ENCODE assay signal across 22 mouse cellular contexts in genomic region chr10:17221495-17221894, GRCm38 (mm10).
DNase-seq lines count a peak whose midpoint lies in the region; ATAC-seq and TF ChIP-seq lines count a peak whose summit lies in the region.
"Had no signal": no experiment of that assay in that cellular context is flagged by ENCODE, and none has a peak within 500 bp of the region (broad histone marks: within the 10 kb centered on the region; RNA-seq: fewer than 3 reads in every experiment).

No protein-coding gene starts in this region.

- no peak overlapping the region for H3K4me2 ChIP-seq in liver, postnatal 0 days (ENCODE audit: low read depth, low read length)
- H3K4me2 ChIP-seq: intestine, embryonic 15.5 days; liver, embryonic 11.5 days; neural tube, embryonic 15.5 days; stomach, embryonic 15.5 days had no signal

- no peak for TF ChIP-seq CTCF in liver, postnatal 0 days (IDR thresholded peaks at IDR 0.05; ENCODE audit: low read depth)

- H3K4me3 ChIP-seq in liver, postnatal 0 days (ENCODE audit: low read depth, low read length), result no peak overlapping the region
- H3K4me3 ChIP-seq: heart, embryonic 10.5 days; hindbrain, embryonic 10.5 days; intestine, embryonic 15.5 days; midbrain, embryonic 10.5 days; neural tube, embryonic 15.5 days; stomach, embryonic 15.5 days had no signal

- peak; percentile 43; the same call in 1 of the 2 replicates for ATAC-seq in liver, postnatal 0 days
- ATAC-seq in hematopoietic stem cell, adult 5-6 weeks (replicated peaks in 1 of 2; ENCODE audit: insufficient read depth in 1 of 2, low FRiP score in 2 of 2, low TSS enrichment in 1 of 2, low read depth in 1 of 2, poor library complexity in 2 of 2, severe bottlenecking in 2 of 2), result peak; percentile 46 to 60; a peak in 3 of 4 replicates
- ATAC-seq: forebrain, embryonic 14.5 days; hindbrain, embryonic 16.5 days; intestine, embryonic 15.5 days had no signal

- DNase-seq in liver, postnatal 0 days, result no peak
- DNase-seq in liver, result no peak
- DNase-seq in adrenal gland, postnatal 36 days, result peak; percentile 16 to 21
- no peak for DNase-seq in kidney, postnatal 25 days
- no peak for DNase-seq in kidney, adult 11 months
- DNase-seq in embryo, embryonic 11 days, result no peak
- DNase-seq: cerebellum, adult 11-12 months; cerebellum, postnatal 14 days; kidney, adult 9 months; kidney, postnatal 14 days; layer of hippocampus, postnatal 36 days; lung, adult 18-20 months had no signal

- H3K36me3 ChIP-seq in liver, postnatal 0 days (replicated peaks; ENCODE audit: insufficient read depth, low read length), result no peaks in the 10 kb centered on the region
- H3K36me3 ChIP-seq: heart, embryonic 10.5 days; hindbrain, embryonic 10.5 days; intestine, embryonic 15.5 days; midbrain, embryonic 10.5 days; neural tube, embryonic 15.5 days; stomach, embryonic 15.5 days had no signal

- TF ChIP-seq EP300 in liver, postnatal 0 days (IDR thresholded peaks at IDR 0.05; ENCODE audit: low read depth), result no peak

- H3K27me3 ChIP-seq in liver, postnatal 0 days (ENCODE audit: insufficient read depth, low read length), result no peaks in the 10 kb centered on the region
- H3K27me3 ChIP-seq: intestine, embryonic 15.5 days; neural tube, embryonic 15.5 days; stomach, embryonic 15.5 days had no signal

- H3K4me1 ChIP-seq in liver, postnatal 0 days (ENCODE audit: insufficient read depth), result no peaks in the 10 kb centered on the region; the same call in 1 of the 2 replicates
- H3K4me1 ChIP-seq: heart, embryonic 10.5 days; intestine, embryonic 15.5 days; neural tube, embryonic 15.5 days; stomach, embryonic 15.5 days had no signal

- no peaks in the 10 kb centered on the region for H3K9me3 ChIP-seq in liver, postnatal 0 days (ENCODE audit: low read length)
- H3K9me3 ChIP-seq: heart, embryonic 10.5 days; hindbrain, embryonic 10.5 days; intestine, embryonic 15.5 days; midbrain, embryonic 10.5 days; neural tube, embryonic 15.5 days; stomach, embryonic 15.5 days had no signal

- H3K27ac ChIP-seq in liver, postnatal 0 days (ENCODE audit: low read depth), result no peak overlapping the region
- H3K27ac ChIP-seq: heart, embryonic 10.5 days; hindbrain, embryonic 10.5 days; intestine, embryonic 15.5 days; midbrain, embryonic 10.5 days; neural tube, embryonic 15.5 days; stomach, embryonic 15.5 days had no signal

- WGBS in liver, postnatal 0 days (ENCODE audit: insufficient replicate concordance), result 47% methylated on average over 2 of the region's 2 CpGs

- H3K9ac ChIP-seq in liver, postnatal 0 days (replicated peaks), result no peak overlapping the region
- H3K9ac ChIP-seq: intestine, embryonic 15.5 days; neural tube, embryonic 15.5 days; stomach, embryonic 15.5 days had no signal

Comparison
In these comparisons a context has a peak if more than half of its experiments do, and no peak if none do; other contexts are left out.
1. DNase-seq: peak in adrenal gland, postnatal 36 days (2 of 2); none in liver, postnatal 0 days (single experiment), liver (single experiment), kidney, postnatal 25 days (0 of 2), kidney, adult 11 months (single experiment) and embryo, embryonic 11 days (single experiment).